Mouse (Mus musculus) liver (tissue): ENCODE data around the gene 4930564D02Rik.
A peak's percentile ranks its signal among the peaks of the same experiment; 100 is the strongest.

ENCODE experiments used
- DNase-seq: peaks from one replicate; pipeline ENCODE4 v3.0.0-alpha.2; 2020; ENCODE audit warnings: mixed read lengths

Gene 4930564D02Rik

GRCm38 (mm10) chr3:105058627-105059513, 7.8 kb upstream of the 4930564D02Rik start:
- DNase-seq = peak; percentile 70

- no peak for DNase-seq
Observed at GRCm38 (mm10) chr3:105059911-105060310, 6.7 kb upstream of the 4930564D02Rik start.

- DNase-seq = no peak
Observed at GRCm38 (mm10) chr3:105060992-105061391, 5.7 kb upstream of the 4930564D02Rik start.

- DNase-seq = no peak
Observed at GRCm38 (mm10) chr3:105061496-105061895, 5.1 kb upstream of the 4930564D02Rik start.

GRCm38 (mm10) chr3:105061991-105062390, 4.7 kb upstream of the 4930564D02Rik start:
- DNase-seq = no peak

GRCm38 (mm10) chr3:105062676-105063075, 4.0 kb upstream of the 4930564D02Rik start:
- no peak for DNase-seq

- no peak for DNase-seq
Observed at GRCm38 (mm10) chr3:105070553-105070952, 3.9 kb downstream of the 4930564D02Rik start.

- no peak for DNase-seq
Observed at GRCm38 (mm10) chr3:105071251-105071650, 4.6 kb downstream of the 4930564D02Rik start.

GRCm38 (mm10) chr3:105072536-105072935, 5.9 kb downstream of the 4930564D02Rik start:
- DNase-seq = no peak

GRCm38 (mm10) chr3:105075796-105076195, 9.2 kb downstream of the 4930564D02Rik start:
- DNase-seq = no peak

GRCm38 (mm10) chr3:105078231-105078826, 11.7 kb downstream of the 4930564D02Rik start:
- DNase-seq = peak; percentile 54

- no peak for DNase-seq
Observed at GRCm38 (mm10) chr3:105087344-105087743, 20.7 kb downstream of the 4930564D02Rik start.

- no peak for DNase-seq
Observed at GRCm38 (mm10) chr3:105088638-105089037, 22.0 kb downstream of the 4930564D02Rik start.

GRCm38 (mm10) chr3:105090147-105090546, 23.5 kb downstream of the 4930564D02Rik start:
- DNase-seq = no peak

GRCm38 (mm10) chr3:105090981-105091380, 24.3 kb downstream of the 4930564D02Rik start:
- peak; percentile 16 for DNase-seq

- no peak for DNase-seq
Observed at GRCm38 (mm10) chr3:105092721-105093505, 26.3 kb downstream of the 4930564D02Rik start.

GRCm38 (mm10) chr3:105094448-105094847, 27.8 kb downstream of the 4930564D02Rik start:
- DNase-seq = no peak

GRCm38 (mm10) chr3:105095026-105095425, 28.4 kb downstream of the 4930564D02Rik start:
- DNase-seq = no peak

- no peak for DNase-seq
Observed at GRCm38 (mm10) chr3:105097581-105097980, 30.9 kb downstream of the 4930564D02Rik start.

- no peak for DNase-seq
Observed at GRCm38 (mm10) chr3:105099526-105100269, 33.1 kb downstream of the 4930564D02Rik start.

- no peak for DNase-seq
Observed at GRCm38 (mm10) chr3:105100270-105100589, 33.6 kb downstream of the 4930564D02Rik start.

- no peak for DNase-seq
Observed at GRCm38 (mm10) chr3:105105827-105106226, 39.2 kb downstream of the 4930564D02Rik start.

GRCm38 (mm10) chr3:105113859-105114258, 47.2 kb downstream of the 4930564D02Rik start:
- no peak for DNase-seq
